Mouse (Mus musculus) hindbrain, embryonic 16.5 days (tissue): ENCODE results near the gene Metrnl. TPM values are rescaled to one million over a fixed set of nuclear protein-coding genes. Genes with fewer than 3 reads are reported as not detected.

ENCODE experiments used
- ATAC-seq: fragments of 200-750 bp; cut with Nextera tagmentation; 2 replicates; pipeline ENCODE4 v1.8.0; 2017; ENCODE audit warnings: moderate TSS enrichment, moderate library complexity
- H3K27ac ChIP-seq: fragments of 300-500 bp; sonication (generic); 2 replicates; pipeline ENCODE4 v1.5.1; 2014; ENCODE audit warnings: low read depth, mild to moderate bottlenecking, control low read depth, low read length, moderate library complexity
- H3K27me3 ChIP-seq: fragments of 300-500 bp; sonication (generic); replicated peaks from 2 replicates; pipeline ENCODE4 v1.6.1; 2014; ENCODE audit warnings: low read length; ENCODE audit not compliant: control insufficient read depth, insufficient read depth
- H3K36me3 ChIP-seq: fragments of 300-500 bp; sonication (generic); 2 replicates; pipeline ENCODE4 v1.6.1; 2014; ENCODE audit warnings: mild to moderate bottlenecking, low read length, moderate library complexity, mixed read lengths; ENCODE audit not compliant: control insufficient read depth, insufficient read depth
- H3K4me1 ChIP-seq: fragments of 300-500 bp; sonication (generic); 2 replicates; pipeline ENCODE4 v1.6.1; 2014; ENCODE audit warnings: low read depth, low read length; ENCODE audit not compliant: control insufficient read depth, insufficient read depth
- H3K4me2 ChIP-seq: fragments of 300-500 bp; sonication (generic); 2 replicates; pipeline ENCODE4 v1.6.1; 2014; ENCODE audit warnings: mild to moderate bottlenecking, low read length, control low read depth, moderate library complexity
- H3K4me3 ChIP-seq: fragments of 300-500 bp; sonication (generic); 2 replicates; pipeline ENCODE4 v1.5.1; 2014; ENCODE audit warnings: mild to moderate bottlenecking, low read length, control low read depth, moderate library complexity
- H3K9ac ChIP-seq: fragments of 300-500 bp; sonication (generic); 2 replicates; pipeline ENCODE4 v1.6.1; 2014; ENCODE audit warnings: low read depth, mild to moderate bottlenecking, control low read depth, low read length, moderate library complexity
- H3K9me3 ChIP-seq: fragments of 300-500 bp; sonication (generic); 2 replicates; pipeline ENCODE4 v1.6.1; 2014; ENCODE audit warnings: mild to moderate bottlenecking, low read length, moderate library complexity; ENCODE audit not compliant: control insufficient read depth
- WGBS: fragments of 180-500 bp; shearing (Covaris S2); extraction: QIAGEN DNeasy Blood & Tissue Kit; methylation state at CpG from one replicate; pipeline ENCODE4 v1.1.7; 2014; 5-methylcytosine and 5-hydroxymethylcytosine counted together
- polyA plus RNA-seq: library from polyadenylated mRNA; unstranded; fragments of >200 nt; fragmentation: Nextera tagmentation; extraction: Ambion mirVana; gene quantifications from 2 replicates; pipeline ENCODE4 v1.2.1, GENCODE M21; 2015

Metrnl gene
- polyA plus RNA-seq, 1 experiment from 2014 or later: 29.5 TPM

GRCm38 (mm10) chr11:121740906-121741305 is 39.6 kb downstream of the Metrnl start:
- Histone ChIP-seq H3K36me3 (no peaks in the 10 kb centered on the region), H3K27me3 (no peaks in the 10 kb centered on the region), H3K4me3 (no peak overlapping the region), H3K9me3 (no peaks in the 10 kb centered on the region), H3K27ac (no peak overlapping the region), H3K4me1 (no peaks in the 10 kb centered on the region), H3K9ac (no peak overlapping the region), H3K4me2 (no peak overlapping the region)
- WGBS: 64% methylated on average over 1 of the region's 1 CpGs
- no peak for ATAC-seq

GRCm38 (mm10) chr11:121741433-121741832 is 40.1 kb downstream of the Metrnl start:
- Histone ChIP-seq H3K27me3 (no peaks in the 10 kb centered on the region), H3K4me3 (no peak overlapping the region), H3K36me3 (no peaks in the 10 kb centered on the region), H3K4me2 (no peak overlapping the region), H3K27ac (no peak overlapping the region), H3K4me1 (no peaks in the 10 kb centered on the region), H3K9ac (no peak overlapping the region), H3K9me3 (no peaks in the 10 kb centered on the region)
- WGBS: 48% methylated on average over 1 of the region's 1 CpGs
- ATAC-seq: no peak

DNA sequence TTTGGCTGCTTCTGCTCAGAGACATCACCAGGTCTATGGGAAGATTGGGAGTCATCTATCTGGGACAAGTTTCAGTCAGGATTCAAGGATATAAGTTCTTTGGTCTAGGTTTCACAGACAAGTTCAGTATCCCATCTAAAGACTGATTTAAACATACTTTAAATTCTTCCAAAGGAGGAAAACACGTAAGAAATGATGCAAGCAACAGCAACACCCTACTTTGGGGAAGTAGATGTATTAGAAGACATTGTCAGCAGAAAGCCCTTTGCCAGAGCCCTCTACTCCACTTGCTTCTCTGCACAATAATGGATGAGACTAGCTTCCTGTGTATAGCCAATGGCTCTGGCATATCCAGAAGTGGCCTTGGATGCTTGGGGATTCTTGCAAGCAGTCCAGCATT is 41.8 kb downstream of the Metrnl start:
- Histone ChIP-seq H3K4me2 (no peak overlapping the region), H3K36me3 (no peaks in the 10 kb centered on the region), H3K27ac (no peak overlapping the region), H3K4me1 (no peaks in the 10 kb centered on the region), H3K4me3 (no peak overlapping the region), H3K9me3 (no peaks in the 10 kb centered on the region), H3K27me3 (no peaks in the 10 kb centered on the region), H3K9ac (no peak overlapping the region)
- WGBS: 87% methylated on average over 1 of the region's 1 CpGs
- ATAC-seq: no peak

DNA sequence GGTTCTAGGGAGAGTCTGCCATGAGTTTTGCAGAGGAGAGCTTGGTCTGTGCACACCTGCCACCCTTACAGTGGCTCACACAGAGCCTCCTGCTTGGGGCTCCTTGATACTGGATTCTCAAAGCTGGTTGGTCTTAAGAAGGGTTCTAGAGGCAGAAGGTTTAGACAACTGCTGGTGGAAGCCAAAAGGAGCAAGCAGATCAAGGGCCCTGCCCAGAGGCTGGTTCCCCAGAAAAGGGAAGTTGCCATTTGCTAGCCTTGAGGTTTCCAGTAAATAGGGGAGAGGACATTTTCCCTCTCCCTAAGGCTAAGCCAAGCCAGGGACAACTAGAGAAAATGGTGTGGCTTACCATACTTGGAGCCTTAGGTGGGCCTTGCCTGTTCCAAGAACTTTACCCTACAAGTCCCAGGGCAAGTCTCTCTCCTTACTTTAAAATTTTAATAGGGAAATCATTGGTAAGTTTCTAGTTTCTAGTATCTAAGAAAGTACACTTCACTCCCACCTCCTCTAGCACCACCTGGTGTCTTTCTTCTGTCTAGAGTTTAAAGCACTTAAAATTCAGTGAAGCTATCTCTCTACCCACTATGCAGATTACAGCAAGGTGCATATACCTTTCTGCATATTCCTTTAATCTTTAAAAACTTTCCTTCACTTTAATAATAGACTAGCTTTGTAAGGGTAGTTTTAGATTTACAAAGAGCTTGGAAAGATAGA is 42.7 kb downstream of the Metrnl start:
- Histone ChIP-seq H3K4me1 (no peaks in the 10 kb centered on the region), H3K36me3 (no peaks in the 10 kb centered on the region), H3K4me3 (no peak overlapping the region), H3K27ac (no peak overlapping the region), H3K4me2 (no peak overlapping the region), H3K9me3 (no peaks in the 10 kb centered on the region), H3K9ac (no peak overlapping the region), H3K27me3 (no peaks in the 10 kb centered on the region)
- no peak for ATAC-seq

DNA sequence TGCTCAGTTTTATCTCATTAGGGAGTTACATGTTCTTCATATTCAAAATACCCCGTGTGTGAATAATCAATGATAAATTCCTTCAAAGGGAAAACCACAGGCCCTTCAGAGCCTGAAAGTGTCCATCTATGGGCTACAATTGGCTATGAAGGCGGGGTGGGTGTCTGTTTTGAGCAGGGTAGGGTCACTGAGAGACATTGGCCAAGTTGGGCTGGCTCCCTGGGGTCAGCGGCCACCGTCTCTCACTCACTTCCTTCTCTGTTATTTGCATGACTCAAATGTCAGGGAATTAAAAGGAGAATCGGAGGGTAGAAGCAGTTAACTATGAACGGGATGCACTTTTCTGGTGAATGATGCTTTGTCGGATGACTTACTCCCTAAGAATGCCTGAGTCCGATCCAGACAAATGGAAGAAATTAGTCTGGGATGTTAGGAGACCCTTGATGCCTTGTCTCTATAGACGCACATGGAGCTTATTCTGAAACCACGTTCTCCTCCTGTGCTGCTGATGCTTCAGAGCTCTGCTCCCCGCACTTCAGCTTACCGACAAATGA is 45.7 kb downstream of the Metrnl start:
- WGBS: 73% methylated on average over 12 of the region's 12 CpGs
- Histone ChIP-seq H3K9ac (no peak overlapping the region), H3K4me1 (no peaks in the 10 kb centered on the region)

DNA sequence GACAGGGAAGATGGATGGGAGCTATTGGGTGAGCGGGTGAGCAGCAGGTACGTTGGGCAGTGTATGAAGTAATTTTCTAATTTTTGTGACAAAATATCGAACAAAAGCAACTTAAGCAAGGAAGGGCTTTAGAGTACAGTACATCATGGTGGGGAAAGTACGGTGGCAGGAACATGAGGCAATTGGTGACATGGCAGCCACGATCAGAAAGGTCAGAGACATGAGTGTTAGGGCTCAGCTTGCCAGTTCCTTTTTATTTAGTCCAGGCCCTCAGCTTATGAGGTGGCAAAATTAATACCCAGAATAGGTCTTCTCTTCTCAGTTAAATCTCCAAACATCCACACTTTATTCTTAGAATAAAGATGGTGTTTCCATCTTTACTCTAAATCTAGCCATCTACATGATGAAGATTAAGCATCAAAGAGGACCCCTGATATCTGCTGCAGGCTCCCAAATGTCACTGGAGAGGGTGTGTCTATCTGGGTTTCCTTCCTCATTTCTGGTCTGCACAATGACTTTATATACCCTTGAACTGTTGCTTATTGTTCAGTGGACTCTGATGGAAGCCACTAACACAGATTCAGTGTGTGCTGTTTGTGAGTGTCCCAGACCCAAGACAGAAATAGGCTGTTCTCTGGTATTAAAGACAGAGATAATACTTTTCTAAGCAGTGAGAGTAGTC is 46.8 kb downstream of the Metrnl start:
- Histone ChIP-seq H3K4me3 (no peak overlapping the region), H3K27me3 (no peaks in the 10 kb centered on the region), H3K9ac (no peak overlapping the region), H3K27ac (no peak overlapping the region), H3K9me3 (no peaks in the 10 kb centered on the region), H3K36me3 (no peaks in the 10 kb centered on the region), H3K4me2 (no peak overlapping the region), H3K4me1 (no peaks in the 10 kb centered on the region)
- WGBS: 92% methylated on average over 5 of the region's 5 CpGs
- ATAC-seq: no peak

More for the DNA sequence above, 45.7 kb downstream of the Metrnl start:
- H3K4me2 ChIP-seq: no peak overlapping the region
- ATAC-seq: no peak
- no peak overlapping the region for H3K4me3 ChIP-seq
- H3K36me3 ChIP-seq: no peaks in the 10 kb centered on the region
- H3K9me3 ChIP-seq: no peaks in the 10 kb centered on the region
- H3K27me3 ChIP-seq: no peaks in the 10 kb centered on the region
- no peak overlapping the region for H3K27ac ChIP-seq

Other genes starting within 250 kb of the Metrnl start
- 60.8 and 64.2 TPM in 2 replicates for gene Tbcd, start 249.6 kb upstream of the Metrnl start, polyA plus RNA-seq
- 0.38 and 0.54 TPM in 2 replicates for gene Zfp750, start 182.2 kb upstream of the Metrnl start, polyA plus RNA-seq
- gene B3gntl1, start 28.4 kb upstream of the Metrnl start, polyA plus RNA-seq: 7.3 and 7.8 TPM in 2 replicates
- not detected in 2 replicates for gene Ptchd3, start 128.7 kb downstream of the Metrnl start, polyA plus RNA-seq